Mouse (Mus musculus): ENCODE measurements around the gene Fbxo45.

DNA sequence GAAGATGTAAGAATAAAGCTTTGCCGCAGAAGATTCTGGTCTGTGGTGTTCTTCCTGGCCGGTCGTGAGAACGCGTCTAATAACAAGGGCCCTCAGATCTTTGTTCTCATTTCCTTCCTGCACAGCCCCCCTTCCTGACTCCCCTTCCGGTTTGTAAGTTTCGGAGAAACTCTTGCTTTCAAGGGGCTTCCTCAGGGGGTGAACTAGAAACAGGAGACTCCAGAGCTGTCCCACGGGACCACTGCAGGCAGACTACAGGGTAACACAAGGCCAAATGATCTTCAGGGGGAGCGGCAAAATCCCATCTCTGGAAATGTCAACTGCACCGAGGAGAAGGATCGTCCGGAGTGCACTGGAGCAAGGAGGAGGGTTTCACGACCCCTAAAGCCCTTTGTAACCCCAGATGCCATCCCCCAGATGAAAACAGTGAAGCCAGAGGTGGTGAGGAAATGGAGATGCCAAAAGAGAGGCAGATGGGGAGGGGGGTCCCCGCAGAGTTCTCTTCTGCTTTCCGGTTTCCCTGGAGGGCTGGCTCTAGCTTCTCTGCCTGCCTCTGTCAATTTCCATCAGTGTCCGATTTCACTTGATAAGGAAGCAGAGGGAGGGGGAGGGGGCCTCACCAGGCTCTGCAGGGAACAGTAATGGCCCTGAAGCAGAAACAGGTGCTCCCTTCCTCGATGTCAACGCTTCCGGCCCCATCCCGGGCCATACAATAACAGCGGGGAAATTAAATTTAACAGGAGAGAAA is 46.5 kb downstream of the Fbxo45 start:
- TF ChIP-seq CTCF (IDR thresholded peaks at IDR 0.05; ENCODE audit: low read depth) (no peak), EP300 (IDR thresholded peaks at IDR 0.05; ENCODE audit: low read depth) (no peak)

All from liver, embryonic 14.5 days (tissue).